Mouse (Mus musculus): ENCODE measurements at regions not wholly inside any gene's neighbourhood (a gene's known extent, or its start where the extent isn't known, plus 50 kb on each side); places are given as distances from the start of the nearest gene placed in this dataset.

DNA sequence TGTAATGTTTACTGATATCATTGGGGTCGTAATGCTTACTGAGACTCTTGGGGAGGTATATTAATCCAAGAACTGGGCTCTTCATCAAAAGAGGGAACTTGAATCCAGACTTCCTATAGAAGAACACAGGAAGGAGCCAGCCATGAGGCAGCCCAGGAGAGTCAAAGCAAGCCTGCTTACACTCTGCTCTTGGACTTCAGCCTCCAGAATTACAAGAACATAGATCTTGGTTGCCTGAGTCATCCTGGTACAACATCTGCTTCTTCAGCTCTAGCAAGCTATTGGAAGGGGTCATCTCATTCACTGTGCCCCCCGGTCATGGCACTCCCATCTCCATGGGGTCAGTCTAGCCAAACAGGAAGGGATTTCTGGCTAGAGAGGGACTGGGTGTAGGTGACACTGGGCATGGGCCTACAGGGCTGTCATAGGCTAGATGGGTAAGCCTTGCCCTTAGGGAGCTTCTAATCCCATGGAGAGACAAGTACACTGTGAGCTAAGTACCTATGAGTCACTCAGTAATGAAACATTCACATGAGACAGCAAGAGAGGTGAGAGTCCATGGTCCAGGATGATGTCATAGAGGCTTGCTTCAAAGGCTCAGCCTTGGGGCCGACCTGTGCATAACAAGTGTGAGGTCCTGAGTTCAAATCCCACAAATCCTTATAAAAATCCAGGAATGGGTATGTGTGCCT lies 217.1 kb downstream of the 4933412E24Rik start:
- intact Hi-C loops (cut with DNase I): no loop called here
- DNase-seq (ENCODE audit: low spot score): no peak

DNA sequence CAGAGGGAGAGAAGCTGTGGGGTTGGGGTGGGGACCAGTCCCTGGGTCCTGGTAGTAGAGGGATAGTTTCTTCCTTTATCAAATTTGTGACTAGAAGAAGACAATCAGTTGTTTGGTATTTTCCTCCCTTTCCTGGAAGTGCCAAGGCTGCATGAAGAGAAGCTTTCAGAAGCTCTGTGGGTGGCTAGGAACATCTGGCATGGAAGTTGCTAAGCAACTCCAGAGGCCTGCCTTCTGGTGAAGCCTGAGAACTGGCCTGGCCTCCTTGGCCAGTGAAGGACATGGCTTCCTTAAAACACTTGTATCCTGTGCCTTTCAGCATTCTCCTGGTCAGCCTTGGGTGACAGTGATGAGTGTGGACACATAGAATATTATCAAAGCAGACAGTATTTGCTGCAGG lies 217.9 kb downstream of the 4933412E24Rik start:
- intact Hi-C loops (cut with DNase I): no loop called here

DNA sequence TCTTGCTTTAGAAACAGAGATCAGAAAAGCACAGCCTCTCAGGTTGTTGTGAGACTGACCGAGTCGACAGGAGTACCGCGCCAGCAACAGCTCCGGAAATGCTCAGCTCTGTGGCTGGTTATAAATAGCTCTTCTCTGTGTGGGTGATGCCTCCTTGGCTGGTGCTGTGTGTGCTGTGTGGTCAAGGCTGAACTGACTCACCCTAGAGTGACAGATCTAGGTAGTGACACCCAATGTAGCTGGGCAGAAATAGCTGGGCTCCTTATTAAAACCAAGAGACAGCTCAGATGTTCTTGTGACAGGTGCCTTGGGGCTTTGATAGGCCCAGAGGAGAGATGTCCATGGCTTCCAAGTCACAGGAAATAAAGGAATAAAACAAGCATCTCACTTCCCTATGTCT lies 220.7 kb downstream of the 4933412E24Rik start:
- no peak for DNase-seq (ENCODE audit: low spot score)
- intact Hi-C loops (cut with DNase I): no loop called here

More for the DNA sequence above, 217.9 kb downstream of the 4933412E24Rik start:
- DNase-seq (ENCODE audit: low spot score): no peak

DNA sequence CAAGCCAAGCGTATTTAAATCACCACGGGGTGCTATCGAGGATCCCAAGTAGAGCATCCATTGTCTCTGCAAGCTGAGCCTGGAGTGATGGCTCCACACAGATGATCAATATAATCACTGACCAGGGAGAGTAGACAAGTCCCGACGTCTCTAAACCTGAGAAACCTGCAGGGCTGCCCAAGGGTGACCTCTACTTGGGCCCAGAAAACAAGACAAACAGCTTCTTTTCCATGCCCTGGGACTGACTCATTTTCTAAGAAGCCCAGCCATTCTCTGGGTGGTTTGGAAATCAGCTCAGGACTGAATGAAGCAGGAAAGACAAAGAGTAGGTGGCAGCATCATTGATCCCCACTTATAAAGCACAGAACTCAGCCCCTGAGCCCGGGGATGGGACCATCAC lies 221.5 kb downstream of the 4933412E24Rik start:
- no peak for DNase-seq (ENCODE audit: low spot score)
- intact Hi-C loops (cut with DNase I): no loop called here

DNA sequence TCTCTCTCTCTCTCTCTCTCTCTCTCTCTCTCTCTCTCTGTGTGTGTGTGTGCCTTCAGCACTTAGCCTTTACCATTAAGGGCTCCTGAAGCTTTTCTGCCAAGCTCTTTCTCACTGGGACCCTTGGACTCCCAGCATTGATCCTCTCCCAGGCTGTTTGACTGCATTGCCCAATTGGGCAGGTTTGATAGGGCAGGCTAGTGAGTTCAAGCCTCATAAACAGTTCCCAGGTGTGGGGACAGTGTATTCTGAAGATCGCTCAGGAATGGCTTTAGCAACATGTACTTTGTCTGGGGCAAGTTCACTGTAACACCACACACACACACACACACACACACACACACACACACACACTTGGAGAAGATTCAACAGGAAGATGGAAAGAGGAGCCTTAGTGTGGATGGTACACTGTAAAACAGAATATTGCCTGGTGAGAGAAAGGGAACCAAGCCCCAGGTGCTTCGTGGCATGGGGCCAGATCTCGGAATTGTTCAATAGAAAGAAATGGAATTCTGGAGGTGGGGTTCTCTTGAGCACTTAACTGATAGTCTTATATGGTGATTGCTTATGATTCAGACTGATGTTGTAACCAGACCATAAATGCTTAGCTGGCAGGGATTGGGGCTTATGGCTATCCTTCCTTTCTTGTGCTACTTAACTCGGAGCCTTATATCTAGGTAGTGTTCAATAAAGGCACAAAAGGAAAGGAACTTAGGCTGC lies 229.5 kb downstream of the 4933412E24Rik start:
- intact Hi-C loops (cut with DNase I): no loop called here
- DNase-seq (ENCODE audit: low spot score): no peak

DNA sequence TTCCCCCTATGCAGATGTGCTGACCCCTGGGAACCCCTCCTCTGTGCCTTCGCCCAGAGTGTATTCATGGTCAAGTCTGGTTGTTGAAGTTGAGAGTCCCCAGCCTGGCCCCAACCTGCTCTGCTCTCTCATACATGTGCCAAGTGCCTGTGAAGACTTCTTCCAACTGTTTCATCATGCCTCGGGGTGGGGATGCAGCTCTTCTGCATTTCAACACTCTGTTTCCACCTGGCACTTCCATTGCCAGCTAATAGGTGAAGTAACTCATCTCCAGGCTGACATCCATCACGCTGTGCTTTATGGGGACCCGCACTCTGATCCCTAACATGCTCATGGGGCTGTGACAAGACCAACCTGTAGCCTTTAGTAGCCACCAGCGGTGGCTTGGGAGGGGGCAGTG lies 230.4 kb downstream of the 4933412E24Rik start:
- intact Hi-C loops (cut with DNase I): no loop called here
- DNase-seq (ENCODE audit: low spot score): no peak

DNA sequence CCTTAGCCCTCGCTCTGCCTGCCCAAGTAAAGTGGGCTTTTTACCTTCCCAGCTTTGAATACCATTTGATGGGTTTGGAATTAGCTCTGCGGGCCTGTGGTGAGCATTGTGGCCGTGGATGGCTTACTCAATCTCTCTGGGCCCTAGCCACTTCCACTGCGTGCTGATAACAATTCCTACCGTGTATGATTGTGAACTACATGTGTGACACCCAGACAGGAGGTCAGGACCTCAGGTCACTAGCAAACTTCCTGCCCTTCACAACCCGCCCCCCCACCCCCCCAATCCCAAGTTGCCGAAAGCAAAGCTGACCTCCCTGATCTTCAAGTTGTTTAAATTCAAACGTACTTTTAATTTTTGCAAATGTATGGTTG lies 231.9 kb downstream of the 4933412E24Rik start:
- intact Hi-C loops (cut with DNase I): no loop called here
- DNase-seq (ENCODE audit: low spot score): no peak

DNA sequence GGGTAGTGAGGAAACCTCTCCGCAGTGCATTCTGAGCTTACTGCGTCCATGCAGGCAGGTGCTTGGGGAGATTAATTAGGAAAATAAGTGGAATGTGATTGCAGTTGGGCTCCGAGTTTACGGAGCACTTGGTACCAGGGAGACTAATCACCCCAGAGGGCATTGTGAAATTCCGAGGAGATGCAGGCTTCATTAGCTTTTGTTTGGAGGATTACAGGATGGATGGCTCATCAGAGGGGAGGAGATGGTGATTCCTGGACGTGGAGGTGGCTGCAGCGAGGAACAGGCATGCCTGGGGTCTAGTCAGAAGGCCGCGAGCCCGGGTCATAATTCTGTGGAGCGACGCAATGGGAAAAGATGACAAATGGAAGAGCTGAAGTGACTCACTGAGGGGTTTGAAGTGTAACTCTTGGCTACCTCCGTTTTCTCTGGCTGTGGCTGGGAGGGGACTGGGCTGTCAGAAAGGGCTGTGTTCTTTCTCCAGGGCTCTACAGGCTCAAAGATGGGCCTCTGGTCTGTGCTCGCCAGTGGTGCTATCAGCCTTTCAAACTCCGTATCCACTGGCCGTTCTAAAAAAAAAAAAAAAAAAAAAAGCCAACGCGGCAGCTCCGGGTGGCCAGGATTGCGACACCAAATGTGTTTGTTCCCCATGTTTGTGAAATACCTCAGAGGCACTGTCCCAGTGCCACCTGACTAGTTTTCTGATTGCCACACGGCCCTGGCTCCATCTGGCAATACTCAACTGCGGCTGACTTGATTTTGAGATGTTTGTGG lies 232.4 kb downstream of the 4933412E24Rik start:
- no peak for DNase-seq (ENCODE audit: low spot score)
- intact Hi-C loops (cut with DNase I): no loop called here

DNA sequence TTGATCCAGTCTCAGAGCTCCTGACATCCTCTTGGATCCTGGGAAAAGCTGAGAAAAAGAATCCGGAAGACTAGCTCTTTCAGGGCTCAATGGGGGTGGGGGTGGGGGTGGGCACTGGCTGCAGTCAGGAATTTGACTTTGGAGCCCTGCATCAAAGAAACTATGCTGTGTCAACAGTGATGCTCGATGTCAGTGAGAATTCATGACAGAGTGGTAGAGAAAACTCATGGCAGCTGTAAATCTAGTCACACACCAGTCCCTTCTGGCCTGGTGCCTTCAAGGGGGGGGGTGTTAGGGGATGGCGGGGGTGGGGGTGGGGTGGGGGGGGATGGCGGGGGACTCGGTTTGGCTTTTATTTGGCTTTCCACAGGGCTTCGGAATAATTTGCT lies 233.0 kb downstream of the 4933412E24Rik start:
- intact Hi-C loops (cut with DNase I): no loop called here
- no peak for DNase-seq (ENCODE audit: low spot score)

DNA sequence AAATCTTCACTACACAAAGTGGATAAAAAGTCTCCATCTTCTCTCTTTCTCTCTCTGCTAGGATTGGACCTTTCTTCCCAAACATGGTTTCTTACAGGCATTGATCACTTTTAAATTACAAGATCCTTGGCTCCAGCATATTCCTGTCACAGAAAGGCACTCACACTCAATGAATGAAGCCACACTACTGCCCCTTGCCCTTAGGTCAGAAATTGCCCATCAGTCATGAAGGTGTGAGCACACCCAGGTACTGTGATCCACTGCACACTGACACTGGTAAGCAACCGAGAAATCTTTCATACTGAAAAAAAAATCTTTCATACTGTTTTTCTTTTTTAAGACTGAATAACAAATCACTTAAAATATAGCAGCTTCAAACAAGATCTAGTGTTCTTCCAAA lies 235.9 kb downstream of the 4933412E24Rik start:
- intact Hi-C loops (cut with DNase I): no loop called here
- DNase-seq (ENCODE audit: low spot score): no peak

DNA sequence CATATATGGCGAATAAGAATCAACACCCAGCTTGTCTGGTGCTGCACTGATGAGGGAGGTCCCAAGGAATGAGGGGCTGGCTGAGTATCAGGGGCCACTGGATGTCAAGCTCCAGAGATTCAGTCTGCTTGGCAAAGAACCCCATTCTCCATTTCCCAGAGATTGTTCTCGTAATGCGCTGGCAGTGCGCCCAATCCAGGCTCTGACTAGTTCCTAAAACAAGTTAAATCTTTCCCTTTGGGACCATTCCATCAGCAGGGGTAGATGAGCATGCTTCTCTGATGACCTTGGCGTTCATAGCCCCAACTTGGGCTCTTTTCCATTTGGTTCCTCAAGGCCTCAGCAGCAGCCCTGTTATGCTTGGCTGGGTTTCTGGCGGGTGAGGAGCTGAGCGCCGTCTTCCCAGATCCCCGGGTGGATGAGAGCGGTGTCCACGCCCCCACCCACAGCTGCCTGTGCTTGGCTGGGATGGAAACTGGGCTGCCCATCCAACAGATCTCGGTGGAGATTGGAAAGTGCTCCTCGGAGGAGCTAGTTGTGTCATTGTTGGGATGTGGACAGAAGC lies 239.0 kb downstream of the 4933412E24Rik start:
- peak; percentile 89 for DNase-seq (ENCODE audit: low spot score)
- intact Hi-C loops (cut with DNase I): loop anchor here (5.0 kb wide), 1 partner anchor 95 kb away; no protein-coding TSS in a partner anchor

DNA sequence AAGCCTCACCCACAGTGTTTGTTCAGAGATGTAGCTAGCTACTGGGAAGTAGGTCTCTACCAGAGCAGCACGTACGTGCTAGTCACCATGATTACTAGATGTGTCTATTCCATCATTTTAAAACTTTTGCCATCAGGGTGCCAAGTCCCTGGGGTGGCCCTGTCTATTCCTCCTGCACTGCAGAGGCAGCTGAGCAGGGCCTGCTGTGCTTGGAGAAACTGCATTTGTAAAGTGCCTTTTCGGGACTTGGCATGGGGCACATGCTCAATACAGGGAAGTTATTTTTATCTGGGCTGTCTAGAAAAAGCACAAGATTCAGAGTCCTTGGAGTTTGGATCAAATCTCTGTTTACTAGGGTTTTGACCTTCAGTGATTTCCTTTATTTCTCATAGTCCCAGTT lies 240.6 kb downstream of the 4933412E24Rik start:
- intact Hi-C loops (cut with DNase I): loop anchor here (5.0 kb wide), 1 partner anchor 93 kb away; no protein-coding TSS in a partner anchor
- DNase-seq (ENCODE audit: low spot score): no peak

DNA sequence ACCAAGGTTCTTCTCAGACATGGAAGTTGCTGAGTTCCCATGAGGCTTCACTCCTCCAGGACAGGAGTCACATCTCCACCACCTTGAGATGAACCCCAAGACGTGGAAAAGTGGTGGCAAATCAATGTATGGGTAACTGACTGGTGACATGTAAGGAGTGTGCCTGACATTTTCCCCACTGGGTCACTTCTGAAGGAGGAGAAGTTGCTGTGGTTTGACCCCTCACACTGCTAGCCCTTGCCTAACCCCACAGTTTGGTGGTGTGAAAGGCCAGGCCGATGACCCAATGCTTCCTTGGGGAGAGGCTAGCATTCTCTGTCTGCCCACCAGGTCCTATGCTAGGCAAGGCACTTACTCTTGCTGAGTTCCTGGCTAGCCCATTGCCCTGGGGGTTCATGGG lies 242.4 kb downstream of the 4933412E24Rik start:
- no peak for DNase-seq (ENCODE audit: low spot score)
- intact Hi-C loops (cut with DNase I): no loop called here

DNA sequence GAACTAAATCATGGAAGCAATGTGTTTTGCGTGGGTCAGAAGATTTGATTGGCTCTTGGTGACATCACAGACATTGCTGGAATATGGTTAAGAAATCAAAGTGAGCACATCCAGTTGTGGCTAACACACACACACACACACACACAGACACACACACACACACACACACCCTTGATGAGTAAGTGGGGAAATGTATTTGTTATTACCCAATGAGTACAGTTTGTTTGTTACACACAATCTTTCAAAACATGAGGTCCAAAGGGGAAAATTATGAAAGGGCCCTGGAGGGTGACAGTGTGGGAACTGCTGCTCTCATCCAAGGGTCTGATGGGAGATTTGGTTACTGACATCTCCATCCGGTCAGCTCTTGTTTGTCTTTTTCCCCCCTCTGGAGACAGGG lies 243.8 kb downstream of the 4933412E24Rik start:
- intact Hi-C loops (cut with DNase I): no loop called here
- DNase-seq (ENCODE audit: low spot score): no peak

DNA sequence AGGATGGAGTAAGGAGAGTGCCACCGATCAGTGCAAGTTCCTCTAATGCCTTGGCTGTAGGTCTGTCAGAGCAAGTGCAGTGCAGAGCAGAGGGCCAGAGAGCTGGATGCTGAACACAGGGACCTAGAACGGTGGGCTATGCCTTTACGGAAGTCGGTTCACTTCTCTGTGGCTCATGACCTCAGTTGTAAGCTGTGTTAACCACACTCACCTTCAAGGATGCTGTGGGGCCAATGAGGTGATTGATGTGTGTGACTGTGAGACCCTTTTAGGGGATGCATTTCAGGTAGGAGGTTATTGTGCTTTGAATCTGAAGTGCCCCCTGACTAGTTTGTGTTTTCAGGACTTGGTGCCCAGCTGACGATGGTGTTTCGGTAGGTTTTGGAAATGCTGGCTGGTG lies 254.4 kb downstream of the 4933412E24Rik start:
- intact Hi-C loops (cut with DNase I): no loop called here
- no peak for DNase-seq (ENCODE audit: low spot score)

DNA sequence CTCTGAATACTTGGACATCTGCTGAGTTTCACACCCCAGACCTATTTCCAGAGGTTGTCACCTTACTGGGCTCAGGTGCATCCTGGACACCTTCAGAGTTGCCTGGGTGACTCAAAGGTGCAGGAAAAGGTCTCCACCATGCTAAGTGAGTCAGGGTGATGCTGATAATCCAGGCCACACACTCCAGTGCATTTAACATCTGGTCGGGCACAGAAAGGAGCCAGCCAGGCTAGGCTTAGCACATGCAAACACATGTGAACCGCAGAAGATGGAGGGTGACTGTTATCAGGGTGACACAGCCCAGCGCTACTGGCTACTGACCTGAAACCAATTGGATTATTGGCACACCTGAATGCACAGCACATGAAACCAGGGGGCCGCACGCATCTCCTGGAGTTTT lies 255.9 kb downstream of the 4933412E24Rik start:
- intact Hi-C loops (cut with DNase I): no loop called here
- no peak for DNase-seq (ENCODE audit: low spot score)

DNA sequence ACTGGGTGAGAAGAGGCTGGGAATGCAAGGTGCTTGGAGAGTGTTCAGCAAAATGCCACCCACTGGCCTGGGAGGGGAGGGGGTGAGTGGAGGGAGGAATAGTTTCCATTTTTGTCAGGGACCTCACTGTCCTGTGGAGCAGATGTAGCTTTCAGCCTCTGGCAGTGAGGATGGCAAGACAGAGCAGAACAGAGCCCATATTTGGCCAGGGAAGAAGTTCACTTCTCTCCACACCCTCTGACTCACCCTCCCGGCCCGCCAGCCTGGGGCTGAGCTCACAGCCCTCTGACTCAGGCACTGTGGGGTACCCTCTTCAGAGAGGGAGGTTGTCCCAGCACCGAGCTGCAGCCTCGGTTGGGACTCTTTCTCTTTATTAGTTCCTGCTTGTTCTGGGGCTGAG lies 256.8 kb downstream of the 4933412E24Rik start:
- intact Hi-C loops (cut with DNase I): no loop called here
- peak; percentile 66 for DNase-seq (ENCODE audit: low spot score)

DNA sequence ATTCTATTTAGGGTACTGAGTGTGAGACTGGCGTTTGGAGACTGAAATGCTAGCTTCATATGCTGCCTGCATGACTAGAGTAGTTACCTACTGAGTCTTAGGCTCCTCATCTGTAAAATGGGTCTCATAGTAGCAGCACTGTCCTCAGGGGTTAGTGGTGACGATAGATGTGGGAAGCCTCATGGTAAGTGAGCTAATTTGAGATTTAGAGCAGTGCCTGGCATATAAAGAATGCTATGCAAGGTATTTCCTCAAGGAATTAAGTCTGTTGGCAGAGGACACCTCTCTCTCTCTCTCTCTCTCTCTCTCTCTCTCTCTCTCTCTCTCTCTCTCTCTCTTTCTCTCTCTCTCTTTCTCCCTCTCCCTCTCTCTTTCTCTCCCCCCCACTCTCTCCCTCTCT lies 257.4 kb downstream of the 4933412E24Rik start:
- intact Hi-C loops (cut with DNase I): no loop called here
- no peak for DNase-seq (ENCODE audit: low spot score)

DNA sequence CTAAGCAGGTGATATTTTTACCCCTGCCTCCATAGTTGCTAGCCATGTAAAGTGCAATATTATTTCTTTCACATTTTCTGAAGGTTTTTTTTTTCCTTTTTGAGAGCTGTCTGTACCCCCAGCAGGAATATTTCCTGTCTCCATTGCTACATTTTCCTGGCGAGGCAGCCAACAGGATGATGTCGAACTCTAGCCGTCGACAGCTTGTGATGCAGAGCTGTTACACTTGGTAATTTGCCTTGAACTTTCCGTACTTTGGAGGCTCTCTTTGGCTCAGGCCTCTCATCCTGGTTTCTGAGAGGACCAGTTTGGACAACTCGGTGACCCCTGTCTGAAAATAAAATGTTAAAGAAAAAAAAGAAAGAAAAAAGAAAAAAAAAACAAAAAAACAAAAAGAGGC lies 260.3 kb downstream of the 4933412E24Rik start:
- intact Hi-C loops (cut with DNase I): no loop called here
- peak; percentile 52 for DNase-seq (ENCODE audit: low spot score)

DNA sequence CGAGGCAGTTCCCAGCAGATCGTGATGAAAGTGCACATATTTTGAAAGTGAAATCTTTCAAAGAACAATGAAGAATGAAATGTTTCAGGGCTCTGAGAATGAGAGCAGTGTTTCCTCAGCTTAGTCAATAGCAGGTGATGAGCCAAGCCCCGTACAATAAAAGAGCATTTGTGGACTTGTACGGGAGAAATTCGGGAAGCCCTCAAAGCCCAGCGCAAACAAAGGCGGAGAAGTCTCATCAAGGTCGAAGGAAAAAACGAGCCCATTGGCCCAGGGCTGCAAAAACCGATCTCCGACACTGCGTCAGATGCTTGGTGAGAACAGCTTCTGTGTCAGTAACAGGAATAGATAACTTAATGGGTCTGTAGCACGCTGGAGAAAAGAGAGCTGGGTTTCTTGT lies 261.5 kb downstream of the 4933412E24Rik start:
- no peak for DNase-seq (ENCODE audit: low spot score)
- intact Hi-C loops (cut with DNase I): no loop called here

DNA sequence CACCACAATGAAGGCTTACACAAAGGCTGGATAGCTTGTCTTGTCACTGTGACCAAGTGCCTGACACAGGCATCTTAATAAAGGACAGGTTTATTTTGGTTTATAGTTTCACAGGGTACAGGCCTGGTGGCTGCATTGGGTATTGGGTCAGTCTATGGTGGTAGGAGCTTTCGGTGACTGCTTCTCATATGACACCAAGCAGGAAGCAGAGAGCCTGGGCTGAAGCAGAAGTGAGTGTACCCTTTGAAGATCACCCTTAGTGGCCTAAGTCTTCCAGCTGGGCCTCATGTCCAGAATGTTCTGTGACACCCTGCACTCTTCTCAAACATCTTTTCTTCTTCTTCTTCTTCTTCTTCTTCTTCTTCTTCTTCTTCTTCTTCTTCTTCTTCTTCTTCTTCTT lies 264.1 kb downstream of the 4933412E24Rik start:
- DNase-seq (ENCODE audit: low spot score): no peak
- intact Hi-C loops (cut with DNase I): no loop called here

Data from heart, postnatal 25 days (tissue).